Mouse (Mus musculus) erythroblast, embryonic 14.5 days (primary cell): ENCODE measurements around the gene Erich3.

Experiments
- GATA1 ChIP-seq: IDR thresholded peaks from 2 replicates; pipeline ENCODE4 v1.6.1; 2012; ENCODE audit warnings: low read length, inconsistent platforms, mixed read lengths
- TAL1 ChIP-seq: IDR thresholded peaks from 3 replicates; pipeline ENCODE4 v1.6.1; 2012; ENCODE audit warnings: low read length, inconsistent platforms, mixed read lengths

- TF ChIP-seq TAL1 (no peak), GATA1 (no peak)
Measured at GRCm38 (mm10) chr3:154696611-154697010, 33.0 kb downstream of the Erich3 start.
